Mouse (Mus musculus): ENCODE data around the gene Flt4. TPM values are rescaled to one million over a fixed set of nuclear protein-coding genes. Genes with fewer than 3 reads are reported as not detected.

The Flt4 gene
- polyA plus RNA-seq, 1 experiment from 2014 or later = 2.4 TPM

Other genes starting within 250 kb of the Flt4 start
- gene Olfr1389, start 186.2 kb upstream of the Flt4 start, polyA plus RNA-seq (2015; fragmentation: Nextera tagmentation; extraction: Ambion mirVana) = not detected in 2 replicates
- 0.06 TPM in 1 of 2 replicates, not detected in the other for gene Olfr1388, start 172.6 kb upstream of the Flt4 start, polyA plus RNA-seq (2015; fragmentation: Nextera tagmentation; extraction: Ambion mirVana)
- gene Olfr1387, start 153.9 kb upstream of the Flt4 start, polyA plus RNA-seq (2015; fragmentation: Nextera tagmentation; extraction: Ambion mirVana) = not detected in 2 replicates
- gene Olfr1386, start 144.2 kb upstream of the Flt4 start, polyA plus RNA-seq (2015; fragmentation: Nextera tagmentation; extraction: Ambion mirVana) = not detected in 2 replicates
- gene Olfr1385, start 120.2 kb upstream of the Flt4 start, polyA plus RNA-seq (2015; fragmentation: Nextera tagmentation; extraction: Ambion mirVana) = not detected in 2 replicates
- gene Olfr1384, start 102.5 kb upstream of the Flt4 start, polyA plus RNA-seq (2015; fragmentation: Nextera tagmentation; extraction: Ambion mirVana) = not detected in 2 replicates
- not detected in 2 replicates for gene Olfr1383, start 89.6 kb upstream of the Flt4 start, polyA plus RNA-seq (2015; fragmentation: Nextera tagmentation; extraction: Ambion mirVana)
- gene Olfr1382, start 81.0 kb upstream of the Flt4 start, polyA plus RNA-seq (2015; fragmentation: Nextera tagmentation; extraction: Ambion mirVana) = not detected in 2 replicates
- gene Olfr1381, start 65.8 kb upstream of the Flt4 start, polyA plus RNA-seq (2015; fragmentation: Nextera tagmentation; extraction: Ambion mirVana) = not detected in 2 replicates
- gene Olfr1380, start 52.4 kb upstream of the Flt4 start, polyA plus RNA-seq (2015; fragmentation: Nextera tagmentation; extraction: Ambion mirVana) = not detected in 2 replicates
- gene Scgb3a1, start 54.3 kb downstream of the Flt4 start, polyA plus RNA-seq (2015; fragmentation: Nextera tagmentation; extraction: Ambion mirVana) = not detected in 2 replicates
- gene Cnot6, start 103.5 kb downstream of the Flt4 start, polyA plus RNA-seq (2015; fragmentation: Nextera tagmentation; extraction: Ambion mirVana) = 42.8 and 52.8 TPM in 2 replicates
- 4.6 and 6.3 TPM in 2 replicates for gene Gfpt2, start 184.9 kb downstream of the Flt4 start, polyA plus RNA-seq (2015; fragmentation: Nextera tagmentation; extraction: Ambion mirVana)
- 56.0 and 63.4 TPM in 2 replicates for gene Mapk9, start 237.5 kb downstream of the Flt4 start, polyA plus RNA-seq (2015; fragmentation: Nextera tagmentation; extraction: Ambion mirVana)